Mouse (Mus musculus) hindbrain, embryonic 11.5 days (tissue): Measurements from ENCODE around the gene Fam168a. TPM values are rescaled to one million over a fixed set of nuclear protein-coding genes. Genes with fewer than 3 reads are reported as not detected.
A peak's percentile ranks its signal among the peaks of the same experiment; 100 is the strongest.

Source experiments
- ATAC-seq: fragments of 200-750 bp; cut with Nextera tagmentation; 2 replicates; pipeline ENCODE4 v1.8.0; 2017; ENCODE audit warnings: mild to moderate bottlenecking, moderate TSS enrichment, moderate library complexity; ENCODE audit not compliant: low FRiP score
- DNase-seq: peaks from one replicate; pipeline ENCODE4 v3.0.0-alpha.2; 2015; ENCODE audit warnings: low spot score
- H3K27ac ChIP-seq: fragments of 300-500 bp; sonication (generic); 2 replicates; pipeline ENCODE4 v1.5.1; 2014; ENCODE audit warnings: mild to moderate bottlenecking, low read depth, low read length
- H3K27me3 ChIP-seq: fragments of 300-500 bp; sonication (generic); 2 replicates; pipeline ENCODE4 v1.6.1; 2014; ENCODE audit warnings: mild to moderate bottlenecking, low read length, moderate library complexity, mixed read lengths; ENCODE audit not compliant: control insufficient read depth, insufficient read depth
- H3K36me3 ChIP-seq: fragments of 300-500 bp; sonication (generic); 2 replicates; pipeline ENCODE4 v1.6.1; 2014; ENCODE audit warnings: mild to moderate bottlenecking, low read length, moderate library complexity, mixed read lengths; ENCODE audit not compliant: control insufficient read depth, insufficient read depth
- H3K4me1 ChIP-seq: fragments of 300-500 bp; sonication (generic); replicated peaks from 2 replicates; pipeline ENCODE4 v1.6.1; 2014; ENCODE audit warnings: low read length, mixed read lengths; ENCODE audit not compliant: control insufficient read depth, insufficient read depth
- H3K4me2 ChIP-seq: fragments of 300-500 bp; sonication (generic); replicated peaks from 2 replicates; pipeline ENCODE4 v1.6.1; 2014; ENCODE audit warnings: mild to moderate bottlenecking, low read depth, low read length
- H3K4me3 ChIP-seq: fragments of 300-500 bp; sonication (generic); 2 replicates; pipeline ENCODE4 v1.5.1; 2014; ENCODE audit warnings: low read depth, low read length
- H3K9ac ChIP-seq: fragments of 300-500 bp; sonication (generic); 2 replicates; pipeline ENCODE4 v1.6.1; 2014; ENCODE audit warnings: low read depth, low read length
- H3K9me3 ChIP-seq: fragments of 300-500 bp; sonication (generic); 2 replicates; pipeline ENCODE4 v1.6.1; 2016; ENCODE audit warnings: low read length; ENCODE audit not compliant: control insufficient read depth
- WGBS: fragments of 180-500 bp; shearing (Covaris S2); extraction: QIAGEN DNeasy Blood & Tissue Kit; methylation state at CpG from one replicate; pipeline ENCODE4 v1.1.7; 2014; 5-methylcytosine and 5-hydroxymethylcytosine counted together
- polyA plus RNA-seq: library from polyadenylated mRNA; unstranded; fragments of >200 nt; fragmentation: Nextera tagmentation; extraction: Ambion mirVana; gene quantifications from 2 replicates; pipeline ENCODE4 v1.2.1, GENCODE M21; 2014

Fam168a gene
- polyA plus RNA-seq, 1 experiment from 2014 or later = 48.4 TPM

DNA sequence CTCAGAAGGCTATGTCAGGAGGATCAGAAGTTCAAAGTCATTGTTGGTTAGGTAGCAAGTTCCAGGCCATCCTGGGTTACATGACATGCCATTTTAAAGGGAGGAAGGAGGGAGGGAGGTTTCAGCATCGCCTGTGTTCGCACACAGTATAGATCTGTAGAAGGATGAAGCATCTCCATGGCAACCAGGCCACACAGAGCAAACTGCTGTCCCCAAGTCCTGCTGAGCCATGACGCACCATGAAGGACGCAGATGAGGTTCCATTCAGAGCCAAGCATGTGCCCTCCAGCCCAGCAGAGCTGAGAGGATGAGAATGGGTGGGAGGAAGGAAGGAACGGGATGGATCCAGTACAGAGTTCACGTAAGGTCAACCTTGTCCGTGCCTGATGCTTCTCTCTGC is 33.0 kb upstream of the Fam168a start:
- H3K4me2 ChIP-seq = no peak overlapping the region
- no peak for ATAC-seq
- H3K27me3 ChIP-seq = no peaks in the 10 kb centered on the region
- H3K4me3 ChIP-seq = no peak overlapping the region
- no peaks in the 10 kb centered on the region for H3K36me3 ChIP-seq
- WGBS = 45% methylated on average over 7 of the region's 7 CpGs
- H3K9me3 ChIP-seq = no peaks in the 10 kb centered on the region
- no peak overlapping the region for H3K9ac ChIP-seq
- H3K27ac ChIP-seq = no peak overlapping the region
- H3K4me1 ChIP-seq = no peaks in the 10 kb centered on the region; the same call in 1 of the 2 replicates
- no peak for DNase-seq

DNA sequence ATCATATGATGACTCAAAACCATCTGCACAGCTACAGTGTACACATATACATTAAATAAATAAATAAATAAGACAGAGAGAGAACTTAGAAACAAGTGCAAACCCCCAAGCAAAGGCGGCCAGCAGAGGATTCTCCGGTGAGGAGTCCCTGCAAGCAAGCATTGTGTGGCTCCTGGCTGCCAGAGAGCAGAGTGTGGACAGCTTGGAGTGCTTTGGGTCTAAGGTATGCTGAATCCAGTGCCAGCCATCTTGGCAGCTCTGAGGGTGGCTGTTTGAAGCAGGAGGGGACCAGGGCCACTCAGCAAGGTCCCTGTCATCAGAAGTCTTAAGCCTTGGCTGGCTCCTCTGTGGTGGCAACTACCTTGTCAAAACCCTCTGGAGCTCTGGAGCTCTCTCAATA is 31.5 kb upstream of the Fam168a start:
- Histone ChIP-seq H3K4me3 (no peak overlapping the region), H3K27me3 (no peaks in the 10 kb centered on the region), H3K27ac (no peak overlapping the region), H3K36me3 (no peaks in the 10 kb centered on the region), H3K4me2 (no peak overlapping the region), H3K4me1 (no peaks in the 10 kb centered on the region; the same call in 1 of the 2 replicates), H3K9ac (no peak overlapping the region), H3K9me3 (no peaks in the 10 kb centered on the region)
- 97% methylated on average over 2 of the region's 2 CpGs for WGBS
- DNase-seq (no peak), ATAC-seq (no peak)

DNA sequence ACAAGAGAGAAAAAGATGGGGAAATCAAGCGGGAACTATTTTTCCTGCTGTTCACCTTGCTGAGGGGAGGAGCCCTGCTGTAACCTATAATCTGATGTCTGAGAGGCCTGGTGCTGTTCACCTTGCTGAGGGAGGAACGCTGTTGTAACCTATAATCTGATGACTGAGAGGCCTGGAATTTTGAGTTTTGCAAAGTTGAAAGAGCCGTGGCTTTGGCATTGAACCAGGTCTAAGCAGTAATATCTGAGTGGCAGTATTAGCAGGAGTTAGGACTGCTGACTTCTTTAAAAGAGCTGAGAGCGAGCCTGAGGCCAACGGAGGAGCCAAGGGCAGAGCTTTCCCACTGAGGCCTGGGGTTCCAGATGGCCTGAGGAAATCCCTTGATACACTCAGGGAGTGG is 28.4 kb upstream of the Fam168a start:
- no peak for DNase-seq
- Histone ChIP-seq H3K4me3 (no peak overlapping the region), H3K27me3 (no peaks in the 10 kb centered on the region), H3K27ac (no peak overlapping the region), H3K9me3 (no peaks in the 10 kb centered on the region), H3K9ac (no peak overlapping the region), H3K36me3 (no peaks in the 10 kb centered on the region), H3K4me2 (no peak overlapping the region), H3K4me1 (no peaks in the 10 kb centered on the region; the same call in 1 of the 2 replicates)
- WGBS = 86% methylated on average over 5 of the region's 5 CpGs
- ATAC-seq = no peak

DNA sequence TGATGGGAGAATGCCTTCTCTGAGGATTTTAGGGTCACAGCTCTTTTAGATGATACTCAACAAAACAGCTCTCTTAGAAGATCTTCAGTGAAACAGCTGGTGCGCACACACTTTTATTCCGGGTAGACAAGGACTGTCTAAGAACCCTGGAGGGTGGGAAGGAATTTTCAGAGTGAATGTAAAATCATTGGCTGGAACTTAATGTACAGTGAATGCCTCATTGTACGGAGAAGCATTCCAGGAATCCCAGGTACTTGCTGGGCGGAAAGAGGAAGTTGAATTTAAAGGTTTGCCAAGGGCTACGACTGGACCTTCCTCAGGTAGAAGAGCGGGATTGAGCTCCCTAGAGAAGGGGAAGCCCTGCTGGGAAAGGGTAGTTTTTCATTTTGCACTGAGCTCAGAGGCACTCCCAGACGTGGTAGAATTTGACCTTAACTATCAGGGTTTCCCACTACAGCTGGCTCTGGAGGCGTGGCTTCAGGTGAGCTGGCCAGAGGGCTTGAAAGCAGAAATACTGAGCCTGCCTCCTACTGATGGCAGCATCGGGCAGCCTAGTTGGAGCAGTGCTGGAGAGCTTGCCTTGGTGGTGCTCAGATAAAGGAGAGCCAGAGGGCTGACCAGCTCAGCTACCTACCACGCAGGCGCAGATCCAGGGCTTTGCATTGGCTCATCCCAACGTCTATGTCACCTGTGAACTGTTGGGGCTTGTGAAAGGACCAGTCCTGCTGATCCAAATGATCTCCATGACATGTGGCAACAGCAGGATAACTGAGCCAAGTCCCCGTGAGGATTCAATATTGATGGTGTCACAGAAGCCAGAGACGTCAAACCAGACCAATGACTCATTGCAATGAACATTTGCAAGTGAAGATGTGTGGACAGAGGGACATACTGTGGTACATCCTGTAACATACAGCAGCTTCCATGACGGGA is 27.2 kb upstream of the Fam168a start:
- no peak overlapping the region for H3K4me2 ChIP-seq
- H3K9me3 ChIP-seq = no peaks in the 10 kb centered on the region
- no peaks in the 10 kb centered on the region for H3K36me3 ChIP-seq
- ATAC-seq (no peak), DNase-seq (no peak)
- no peak overlapping the region for H3K4me3 ChIP-seq
- no peak overlapping the region for H3K27ac ChIP-seq
- no peaks in the 10 kb centered on the region for H3K4me1 ChIP-seq
- no peak overlapping the region for H3K9ac ChIP-seq
- 70% methylated on average over 15 of the region's 15 CpGs for WGBS
- H3K27me3 ChIP-seq = no peaks in the 10 kb centered on the region

GRCm38 (mm10) chr7:100681132-100681531 is 25.3 kb upstream of the Fam168a start:
- no peak overlapping the region for H3K4me2 ChIP-seq
- WGBS = 58% methylated on average over 5 of the region's 5 CpGs
- no peak overlapping the region for H3K27ac ChIP-seq
- DNase-seq = no peak
- no peak overlapping the region for H3K9ac ChIP-seq
- no peak for ATAC-seq
- H3K4me3 ChIP-seq = no peak overlapping the region
- H3K36me3 ChIP-seq = no peaks in the 10 kb centered on the region
- H3K9me3 ChIP-seq = no peaks in the 10 kb centered on the region
- H3K4me1 ChIP-seq = no peaks in the 10 kb centered on the region
- no peaks in the 10 kb centered on the region for H3K27me3 ChIP-seq

- DNase-seq (no peak), ATAC-seq (no peak)
- Histone ChIP-seq H3K4me1 (no peaks in the 10 kb centered on the region), H3K27ac (no peak overlapping the region), H3K9me3 (no peaks in the 10 kb centered on the region), H3K9ac (no peak overlapping the region), H3K4me2 (no peak overlapping the region), H3K4me3 (no peak overlapping the region), H3K36me3 (no peaks in the 10 kb centered on the region), H3K27me3 (no peaks in the 10 kb centered on the region)
- 86% methylated on average over 1 of the region's 1 CpGs for WGBS
Measured at GRCm38 (mm10) chr7:100683241-100683640, 23.2 kb upstream of the Fam168a start.

GRCm38 (mm10) chr7:100684081-100684480 is 22.4 kb upstream of the Fam168a start:
- H3K9me3 ChIP-seq = no peaks in the 10 kb centered on the region
- DNase-seq = no peak
- no peak overlapping the region for H3K4me3 ChIP-seq
- H3K27ac ChIP-seq = no peak overlapping the region
- no peak overlapping the region for H3K9ac ChIP-seq
- H3K4me1 ChIP-seq = no peaks in the 10 kb centered on the region
- no peaks in the 10 kb centered on the region for H3K36me3 ChIP-seq
- 68% methylated on average over 5 of the region's 5 CpGs for WGBS
- no peak overlapping the region for H3K4me2 ChIP-seq
- ATAC-seq = no peak
- no peaks in the 10 kb centered on the region for H3K27me3 ChIP-seq

GRCm38 (mm10) chr7:100684538-100684937 is 21.9 kb upstream of the Fam168a start:
- H3K27ac ChIP-seq = no peak overlapping the region
- no peaks in the 10 kb centered on the region for H3K36me3 ChIP-seq
- H3K4me1 ChIP-seq = no peaks in the 10 kb centered on the region
- H3K9me3 ChIP-seq = no peaks in the 10 kb centered on the region
- H3K4me2 ChIP-seq = no peak overlapping the region
- DNase-seq (peak; percentile 78), ATAC-seq (no peak)
- no peak overlapping the region for H3K9ac ChIP-seq
- no peaks in the 10 kb centered on the region for H3K27me3 ChIP-seq
- WGBS = 53% methylated on average over 7 of the region's 7 CpGs
- H3K4me3 ChIP-seq = no peak overlapping the region
